Mouse (Mus musculus): Measurements from ENCODE around the gene 1700010I14Rik. TPM values are rescaled to one million over a fixed set of nuclear protein-coding genes. Genes with fewer than 3 reads are reported as not detected.
A peak's percentile ranks its signal among the peaks of the same experiment; 100 is the strongest.

The 1700010I14Rik gene
- polyA plus RNA-seq (2012; ENCODE audit: insufficient read depth, insufficient read length, low replicate concordance, missing spikeins): not detected in 2 replicates

DNA sequence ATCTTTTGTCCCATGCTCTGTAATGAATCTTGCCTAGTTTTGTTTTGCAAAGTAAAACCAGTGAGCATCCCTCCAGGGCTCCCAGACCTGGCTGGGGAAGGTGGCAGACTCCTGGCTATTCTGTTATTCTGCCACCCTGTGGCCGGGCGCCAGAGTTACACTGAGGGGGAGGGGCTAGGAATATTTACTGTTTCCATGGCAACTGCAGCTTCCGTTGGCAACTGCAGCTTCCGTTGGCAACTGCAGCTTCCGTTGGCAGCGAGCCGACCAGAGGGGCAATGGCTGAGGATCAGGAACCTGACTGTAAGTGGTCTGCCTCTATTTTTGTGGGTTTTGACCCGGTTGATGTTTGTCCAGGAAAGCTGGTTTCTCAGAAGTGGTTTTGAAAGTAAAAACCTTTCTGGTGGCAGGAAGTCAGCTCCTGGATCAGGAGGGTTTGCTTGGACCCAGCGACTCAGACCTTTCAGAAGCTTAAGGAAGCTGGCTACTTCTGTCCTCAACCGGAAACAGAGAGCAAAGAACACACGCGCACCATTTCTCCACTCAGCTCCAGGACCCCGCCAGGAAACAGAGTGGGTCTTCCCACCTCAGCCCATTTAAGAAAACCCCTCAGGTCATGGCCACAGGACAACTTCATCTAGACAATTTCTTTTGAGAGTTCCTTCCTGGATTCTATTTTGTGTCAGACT is at the start of gene 1700010I14Rik:
Gene 1700010I14Rik (plus strand): TSS at position 215 of the 689 bp plus-strand sequence.
- peak; percentile 36; the same call in 1 of the 2 replicates for TF ChIP-seq POLR2A (IDR thresholded peaks at IDR 0.05; ENCODE audit: insufficient read depth, low read depth, low read length)
- peak; percentile 75 for TF ChIP-seq CTCF (IDR thresholded peaks at IDR 0.05; ENCODE audit: insufficient read depth, low read depth, low read length)
- Histone ChIP-seq H3K27ac (ENCODE audit: insufficient read depth, low read depth, low read length) (no peak within 1 kb of the TSS), H3K4me1 (ENCODE audit: control insufficient read depth, insufficient read depth, low read length) (peaks cover 6% of the 10 kb centered on the region), H3K4me3 (ENCODE audit: insufficient read depth, low read depth, low read length) (peak within 1 kb of the TSS; percentile 48)
- 2% methylated on average over 13 of the region's 13 CpGs for WGBS

DNA sequence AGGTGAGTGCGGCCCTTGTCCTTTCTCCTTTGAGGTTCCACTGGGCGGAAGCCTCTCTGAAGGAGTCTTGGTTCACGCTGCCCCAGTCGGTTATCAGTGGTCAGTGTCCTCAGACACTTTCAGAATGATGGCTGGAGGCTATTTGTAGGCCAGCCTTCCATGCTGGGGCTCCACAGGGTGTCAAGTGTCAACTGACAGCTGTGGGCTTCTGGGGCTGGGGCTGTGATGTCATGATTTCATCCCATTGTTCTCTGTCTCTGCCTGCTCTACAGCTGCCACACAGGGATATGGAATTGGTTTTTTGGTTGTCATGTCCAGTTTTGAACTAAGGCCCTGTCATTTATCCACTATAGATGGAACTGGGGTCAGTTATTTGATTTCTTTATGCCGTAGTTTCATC is 36.5 kb upstream of the 1700010I14Rik start:
- no peak for TF ChIP-seq POLR2A (IDR thresholded peaks at IDR 0.05; ENCODE audit: insufficient read depth, low read depth, low read length)
- TF ChIP-seq CTCF (IDR thresholded peaks at IDR 0.05; ENCODE audit: insufficient read depth, low read depth, low read length): no peak
- 82% methylated on average over 5 of the region's 5 CpGs for WGBS
- Histone ChIP-seq H3K27ac (ENCODE audit: insufficient read depth, low read depth, low read length) (no peak overlapping the region), H3K4me3 (ENCODE audit: insufficient read depth, low read depth, low read length) (no peak overlapping the region), H3K4me1 (ENCODE audit: control insufficient read depth, insufficient read depth, low read length) (no peaks in the 10 kb centered on the region)

DNA sequence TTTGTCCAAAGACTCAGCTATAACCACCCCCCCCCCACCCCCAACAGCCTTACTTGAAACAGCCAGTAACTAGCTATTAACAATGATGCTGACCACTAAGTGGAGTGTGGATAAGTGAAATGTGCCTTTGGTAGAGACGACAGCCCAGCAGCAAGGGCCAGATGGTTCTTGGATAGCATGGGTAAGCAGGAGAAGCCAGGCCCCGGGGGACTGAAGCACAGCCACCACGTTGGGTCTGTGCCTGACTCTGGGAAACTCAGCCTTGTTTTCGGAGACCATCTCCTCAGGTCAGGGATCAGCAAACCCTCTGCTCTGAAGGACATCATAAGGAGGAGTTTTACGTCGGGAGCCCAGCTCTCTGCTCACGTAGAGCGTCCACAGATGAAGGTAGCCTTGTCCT is 35.2 kb upstream of the 1700010I14Rik start:
- H3K4me3 ChIP-seq (ENCODE audit: insufficient read depth, low read depth, low read length): no peak overlapping the region
- no peak overlapping the region for H3K27ac ChIP-seq (ENCODE audit: insufficient read depth, low read depth, low read length)
- 92% methylated on average over 8 of the region's 8 CpGs for WGBS
- TF ChIP-seq POLR2A (IDR thresholded peaks at IDR 0.05; ENCODE audit: insufficient read depth, low read depth, low read length) (no peak), CTCF (IDR thresholded peaks at IDR 0.05; ENCODE audit: insufficient read depth, low read depth, low read length) (no peak)
- H3K4me1 ChIP-seq (ENCODE audit: control insufficient read depth, insufficient read depth, low read length): no peaks in the 10 kb centered on the region

- H3K4me3 ChIP-seq (ENCODE audit: insufficient read depth, low read depth, low read length): no peak overlapping the region
- H3K4me1 ChIP-seq (ENCODE audit: control insufficient read depth, insufficient read depth, low read length): peaks cover 6% of the 10 kb centered on the region; the same call in 1 of the 2 replicates
- WGBS: 88% methylated on average over 6 of the region's 6 CpGs
- TF ChIP-seq POLR2A (IDR thresholded peaks at IDR 0.05; ENCODE audit: insufficient read depth, low read depth, low read length) (no peak), CTCF (IDR thresholded peaks at IDR 0.05; ENCODE audit: insufficient read depth, low read depth, low read length) (no peak)
- no peak overlapping the region for H3K27ac ChIP-seq (ENCODE audit: insufficient read depth, low read depth, low read length)
Measured at GRCm38 (mm10) chr17:8958125-8958524, 30.0 kb upstream of the 1700010I14Rik start.

DNA sequence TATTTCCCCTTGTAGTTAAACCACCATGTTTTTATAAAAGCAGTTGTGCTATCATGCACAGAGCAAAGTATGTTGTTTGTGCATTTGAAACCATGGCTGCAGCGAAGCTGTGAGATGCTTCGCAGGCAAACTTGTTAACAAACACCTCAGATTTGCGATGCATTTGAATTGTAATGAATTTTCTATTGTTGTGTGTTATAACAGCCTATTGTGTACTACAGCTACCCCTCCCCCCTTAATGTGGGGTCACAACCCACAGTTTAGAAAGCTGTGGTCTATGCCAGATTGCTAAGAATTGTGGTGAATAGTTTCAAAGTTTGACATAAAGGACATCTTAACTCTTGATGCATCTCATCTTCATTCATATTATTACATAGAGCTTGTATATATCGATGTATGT is 27.7 kb upstream of the 1700010I14Rik start:
- H3K4me3 ChIP-seq (ENCODE audit: insufficient read depth, low read depth, low read length): no peak overlapping the region
- H3K27ac ChIP-seq (ENCODE audit: insufficient read depth, low read depth, low read length): no peak overlapping the region
- TF ChIP-seq POLR2A (IDR thresholded peaks at IDR 0.05; ENCODE audit: insufficient read depth, low read depth, low read length) (no peak), CTCF (IDR thresholded peaks at IDR 0.05; ENCODE audit: insufficient read depth, low read depth, low read length) (no peak)
- H3K4me1 ChIP-seq (ENCODE audit: control insufficient read depth, insufficient read depth, low read length): peaks cover 6% of the 10 kb centered on the region; the same call in 1 of the 2 replicates
- WGBS: 82% methylated on average over 4 of the region's 4 CpGs

GRCm38 (mm10) chr17:8961097-8961496 is 27.0 kb upstream of the 1700010I14Rik start:
- TF ChIP-seq CTCF (IDR thresholded peaks at IDR 0.05; ENCODE audit: insufficient read depth, low read depth, low read length) (no peak), POLR2A (IDR thresholded peaks at IDR 0.05; ENCODE audit: insufficient read depth, low read depth, low read length) (no peak)
- Histone ChIP-seq H3K27ac (ENCODE audit: insufficient read depth, low read depth, low read length) (no peak overlapping the region), H3K4me3 (ENCODE audit: insufficient read depth, low read depth, low read length) (no peak overlapping the region), H3K4me1 (ENCODE audit: control insufficient read depth, insufficient read depth, low read length) (peaks cover 6% of the 10 kb centered on the region; the same call in 1 of the 2 replicates)
- WGBS: 72% methylated on average over 5 of the region's 5 CpGs

DNA sequence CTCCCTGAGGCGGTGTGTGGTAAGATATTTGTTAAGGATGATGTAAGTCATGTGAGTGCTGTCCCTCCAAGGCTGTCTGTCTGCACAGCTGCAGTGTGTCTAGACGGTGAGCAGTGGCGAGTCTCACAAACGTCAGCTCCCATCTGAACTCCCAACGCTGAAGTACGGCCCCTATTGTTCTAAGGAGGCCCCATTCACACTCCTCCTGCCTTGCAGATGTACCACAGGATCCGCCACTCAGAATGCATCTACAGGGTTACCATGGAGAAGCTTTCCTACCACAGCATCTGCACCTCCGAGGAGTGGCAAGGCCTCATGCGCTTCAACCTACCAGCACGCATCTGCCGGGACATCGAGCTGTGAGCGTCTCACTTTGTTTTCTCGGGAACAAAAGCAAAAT is 26.5 kb upstream of the 1700010I14Rik start:
- Histone ChIP-seq H3K27ac (ENCODE audit: insufficient read depth, low read depth, low read length) (no peak overlapping the region), H3K4me3 (ENCODE audit: insufficient read depth, low read depth, low read length) (no peak overlapping the region), H3K4me1 (ENCODE audit: control insufficient read depth, insufficient read depth, low read length) (peaks cover 6% of the 10 kb centered on the region; the same call in 1 of the 2 replicates)
- WGBS: 67% methylated on average over 14 of the region's 14 CpGs
- TF ChIP-seq CTCF (IDR thresholded peaks at IDR 0.05; ENCODE audit: insufficient read depth, low read depth, low read length) (no peak), POLR2A (IDR thresholded peaks at IDR 0.05; ENCODE audit: insufficient read depth, low read depth, low read length) (no peak)

DNA sequence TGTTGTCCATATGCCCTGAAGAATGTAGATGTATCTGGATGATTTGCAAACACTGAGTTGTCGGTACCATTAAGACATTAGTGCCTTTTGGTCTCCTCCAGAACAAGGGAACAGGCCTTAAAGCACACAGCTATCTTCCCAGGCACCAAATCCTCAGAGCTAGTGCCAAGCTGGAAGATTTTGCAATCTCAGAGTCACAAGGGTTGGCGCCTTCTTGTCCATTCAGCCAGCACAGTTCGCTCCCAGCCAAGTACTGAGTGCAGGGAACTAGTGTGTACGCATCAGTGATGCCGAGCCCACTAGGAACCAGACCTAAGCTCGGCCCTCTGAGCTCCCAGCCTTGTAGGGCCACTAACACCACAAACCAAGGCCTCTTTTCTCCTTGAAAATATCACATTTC is 23.0 kb upstream of the 1700010I14Rik start:
- H3K4me3 ChIP-seq (ENCODE audit: insufficient read depth, low read depth, low read length): no peak overlapping the region
- no peak overlapping the region for H3K27ac ChIP-seq (ENCODE audit: insufficient read depth, low read depth, low read length)
- TF ChIP-seq CTCF (IDR thresholded peaks at IDR 0.05; ENCODE audit: insufficient read depth, low read depth, low read length): no peak
- TF ChIP-seq POLR2A (IDR thresholded peaks at IDR 0.05; ENCODE audit: insufficient read depth, low read depth, low read length): no peak
- peaks cover 6% of the 10 kb centered on the region; the same call in 1 of the 2 replicates for H3K4me1 ChIP-seq (ENCODE audit: control insufficient read depth, insufficient read depth, low read length)
- WGBS: 76% methylated on average over 6 of the region's 6 CpGs

DNA sequence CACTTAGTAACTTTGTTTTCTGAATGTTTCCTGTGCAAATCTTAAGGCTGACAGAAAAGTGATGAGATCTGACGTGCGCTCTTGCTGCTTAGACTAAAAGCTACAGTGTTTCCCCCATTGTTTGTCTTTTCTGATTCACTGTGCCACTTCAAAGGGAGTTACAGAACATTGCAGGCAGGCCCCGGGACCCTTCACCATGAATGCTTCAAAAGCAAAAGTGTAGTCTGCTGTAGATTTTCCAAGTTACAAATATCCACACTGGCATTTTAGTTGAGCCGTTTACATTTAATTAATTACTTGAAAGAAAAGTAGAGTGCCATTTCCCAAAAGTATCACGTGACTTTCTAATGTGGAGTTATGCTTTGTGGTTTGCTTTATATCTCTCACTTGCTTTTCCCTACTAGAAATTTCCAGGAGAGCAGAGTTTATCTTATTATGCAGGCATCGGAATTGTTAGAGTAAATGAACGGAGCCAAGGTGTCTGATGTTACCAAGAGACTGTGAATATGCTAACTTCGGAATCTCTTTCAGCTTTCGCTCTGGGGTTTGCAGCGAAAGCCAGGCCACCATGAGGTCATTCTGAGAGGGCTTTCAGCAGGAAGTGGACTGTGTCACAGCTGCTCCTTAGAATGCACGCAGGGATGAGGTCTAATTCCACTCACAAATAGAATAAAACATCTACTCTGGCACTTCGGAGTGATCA is 15.8 kb upstream of the 1700010I14Rik start:
- WGBS: 55% methylated on average over 12 of the region's 12 CpGs
- H3K4me3 ChIP-seq (ENCODE audit: insufficient read depth, low read depth, low read length): no peak overlapping the region
- H3K4me1 ChIP-seq (ENCODE audit: control insufficient read depth, insufficient read depth, low read length): no peaks in the 10 kb centered on the region
- TF ChIP-seq CTCF (IDR thresholded peaks at IDR 0.05; ENCODE audit: insufficient read depth, low read depth, low read length): no peak
- no peak for TF ChIP-seq POLR2A (IDR thresholded peaks at IDR 0.05; ENCODE audit: insufficient read depth, low read depth, low read length)
- no peak overlapping the region for H3K27ac ChIP-seq (ENCODE audit: insufficient read depth, low read depth, low read length)
